Comparison of ENCODE assay signal across 24 mouse cellular contexts in the genomic region with DNA sequence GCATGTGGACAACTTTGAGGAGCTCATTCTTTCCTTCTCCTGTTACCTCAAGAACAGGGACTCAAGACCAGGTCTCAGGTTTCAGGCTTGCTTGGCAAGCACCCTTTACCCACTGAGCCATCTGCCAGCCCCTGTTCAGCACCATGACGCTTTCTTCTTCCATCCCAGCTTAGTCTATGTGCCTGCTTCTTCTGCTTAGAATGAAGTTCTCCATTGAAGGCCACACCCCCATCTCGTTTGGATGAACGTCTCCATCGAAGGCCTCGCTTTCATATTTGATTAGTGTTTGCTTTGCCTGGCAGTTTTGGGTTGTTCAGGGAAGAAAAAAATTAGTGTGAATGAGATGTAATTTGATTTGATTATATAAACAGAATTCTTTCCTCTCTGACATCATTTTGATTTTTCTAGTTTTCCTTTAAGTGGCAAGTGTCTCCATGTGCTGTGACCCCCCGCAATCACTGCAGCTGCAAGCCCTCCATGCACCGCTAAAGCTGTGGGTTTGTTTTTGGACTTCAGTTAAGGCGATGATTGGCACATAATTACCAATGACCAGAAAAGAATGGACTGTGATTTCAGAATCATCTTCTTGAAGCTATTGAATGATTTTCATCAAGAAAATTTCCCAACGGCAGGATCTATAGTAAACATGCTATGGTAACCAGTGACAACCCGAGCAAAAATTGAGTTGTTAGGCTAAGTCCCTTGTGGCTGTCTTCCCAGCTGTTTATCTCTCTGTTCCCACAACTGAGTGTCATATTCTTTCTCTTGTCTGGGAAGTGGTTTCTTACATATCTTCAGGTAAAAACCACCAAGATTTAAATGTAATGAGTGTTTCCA.
DNase-seq lines count a peak whose midpoint lies in the region; ATAC-seq lines count a peak whose summit lies in the region.
"Had no signal": no experiment of that assay in that cellular context is flagged by ENCODE, and none has a peak within 500 bp of the region (broad histone marks: within the 10 kb centered on the region; RNA-seq: fewer than 3 reads in every experiment).

No protein-coding gene starts in this region.

- H3K27ac ChIP-seq in forebrain, embryonic 13.5 days: no peak overlapping the region
- no peak overlapping the region for H3K27ac ChIP-seq in forebrain, embryonic 11.5 days (ENCODE audit: low read depth, low read length)
- no peak overlapping the region for H3K27ac ChIP-seq in kidney, embryonic 14.5 days (ENCODE audit: low read depth, low read length)
- H3K27ac ChIP-seq: embryonic facial prominence, embryonic 13.5 days; heart, embryonic 15.5 days; hindbrain, embryonic 10.5 days; hindbrain, embryonic 15.5 days had no signal

- H3K36me3 ChIP-seq in forebrain, embryonic 13.5 days (ENCODE audit: poor library complexity, severe bottlenecking): no peaks in the 10 kb centered on the region
- no peaks in the 10 kb centered on the region for H3K36me3 ChIP-seq in forebrain, embryonic 11.5 days (ENCODE audit: control insufficient read depth, insufficient read depth, low read length)
- H3K36me3 ChIP-seq in megakaryocyte, embryonic 14.5 days (replicated peaks; ENCODE audit: low read length): no peaks in the 10 kb centered on the region
- no peaks in the 10 kb centered on the region for H3K36me3 ChIP-seq in kidney, embryonic 14.5 days (ENCODE audit: control insufficient read depth, insufficient read depth, low read length)
- H3K36me3 ChIP-seq: embryonic facial prominence, embryonic 13.5 days; heart, embryonic 12.5 days; heart, embryonic 15.5 days; hindbrain, embryonic 10.5 days; hindbrain, embryonic 15.5 days had no signal

- H3K9ac ChIP-seq in forebrain, embryonic 13.5 days: no peak overlapping the region
- no peak overlapping the region for H3K9ac ChIP-seq in forebrain, embryonic 11.5 days (ENCODE audit: low read length)
- H3K9ac ChIP-seq in kidney, embryonic 14.5 days (ENCODE audit: low read depth, low read length): no peak overlapping the region
- H3K9ac ChIP-seq: embryonic facial prominence, embryonic 13.5 days; heart, embryonic 12.5 days; heart, embryonic 15.5 days; hindbrain, embryonic 15.5 days had no signal

- peak; percentile 70; the same call in 1 of the 2 replicates for ATAC-seq in forebrain, embryonic 13.5 days
- no peak for ATAC-seq in forebrain, embryonic 11.5 days (replicated peaks; ENCODE audit: low FRiP score)
- no peak for ATAC-seq in megakaryocyte, adult 5-6 weeks (ENCODE audit: poor library complexity, severe bottlenecking)
- ATAC-seq in kidney, embryonic 14.5 days (ENCODE audit: low FRiP score, low TSS enrichment): no peak
- ATAC-seq: CD4-positive, CD25-positive, alpha-beta regulatory T cell, adult 4 months had no signal

- no peaks in the 10 kb centered on the region for H3K27me3 ChIP-seq in forebrain, embryonic 13.5 days
- no peaks in the 10 kb centered on the region for H3K27me3 ChIP-seq in forebrain, embryonic 11.5 days (ENCODE audit: control insufficient read depth, insufficient read depth, low read length)
- H3K27me3 ChIP-seq in megakaryocyte, embryonic 14.5 days (replicated peaks): no peaks in the 10 kb centered on the region
- H3K27me3 ChIP-seq in kidney, embryonic 14.5 days (ENCODE audit: control insufficient read depth, insufficient read depth, low read length): no peaks in the 10 kb centered on the region
- H3K27me3 ChIP-seq: embryonic facial prominence, embryonic 13.5 days; heart, embryonic 12.5 days; heart, embryonic 15.5 days; hindbrain, embryonic 15.5 days had no signal

- no peaks in the 10 kb centered on the region for H3K4me1 ChIP-seq in forebrain, embryonic 13.5 days
- H3K4me1 ChIP-seq in forebrain, embryonic 11.5 days (replicated peaks; ENCODE audit: control insufficient read depth, insufficient read depth, low read length): no peaks in the 10 kb centered on the region
- H3K4me1 ChIP-seq in megakaryocyte, embryonic 14.5 days: no peaks in the 10 kb centered on the region
- H3K4me1 ChIP-seq in kidney, embryonic 14.5 days (ENCODE audit: control insufficient read depth, insufficient read depth, low read length): no peaks in the 10 kb centered on the region
- H3K4me1 ChIP-seq: embryonic facial prominence, embryonic 13.5 days; heart, embryonic 12.5 days; heart, embryonic 15.5 days; hindbrain, embryonic 10.5 days; hindbrain, embryonic 15.5 days had no signal

- 75% methylated on average over 10 of the region's 10 CpGs for WGBS in forebrain, embryonic 13.5 days
- WGBS in forebrain, embryonic 11.5 days: 81% methylated on average over 10 of the region's 10 CpGs
- 90% methylated on average over 10 of the region's 10 CpGs for WGBS in kidney, embryonic 14.5 days

- no peak for DNase-seq in forebrain, embryonic 11.5 days (ENCODE audit: low spot score)
- DNase-seq in brain, embryonic 18.5 days (ENCODE audit: low read depth, low spot score): peak; percentile 26
- peak; percentile 0 for DNase-seq in telencephalon, adult 2 months (ENCODE audit: low read depth, low spot score)
- DNase-seq in thymus, postnatal 14 days: no peak
- DNase-seq: adrenal gland, postnatal 25 days; cerebellum, adult 11-12 months; cerebellum, adult 8-10 months; cerebellum, postnatal 25 days; gastrocnemius, postnatal 25 days; heart, adult 18-20 months; heart, postnatal 10 days; heart, postnatal 36 days; kidney, adult 11 months; kidney, adult 8-10 months had no signal

- H3K4me2 ChIP-seq in forebrain, embryonic 13.5 days: no peak overlapping the region
- H3K4me2 ChIP-seq in forebrain, embryonic 11.5 days (ENCODE audit: low read depth, low read length, severe bottlenecking): no peak overlapping the region
- H3K4me2 ChIP-seq in kidney, embryonic 14.5 days (replicated peaks; ENCODE audit: low read depth, low read length): no peak overlapping the region
- H3K4me2 ChIP-seq: embryonic facial prominence, embryonic 13.5 days; heart, embryonic 12.5 days; heart, embryonic 15.5 days; hindbrain, embryonic 15.5 days had no signal

- H3K4me3 ChIP-seq in forebrain, embryonic 13.5 days: no peak overlapping the region
- H3K4me3 ChIP-seq in forebrain, embryonic 11.5 days (ENCODE audit: low read depth, low read length): no peak overlapping the region
- peak overlapping the region; percentile 62 for H3K4me3 ChIP-seq in megakaryocyte, embryonic 14.5 days (replicated peaks)
- no peak overlapping the region for H3K4me3 ChIP-seq in kidney, embryonic 14.5 days (ENCODE audit: low read length)
- H3K4me3 ChIP-seq: embryonic facial prominence, embryonic 13.5 days; heart, embryonic 12.5 days; heart, embryonic 15.5 days; hindbrain, embryonic 10.5 days; hindbrain, embryonic 15.5 days had no signal

- H3K9me3 ChIP-seq in forebrain, embryonic 13.5 days (replicated peaks): no peaks in the 10 kb centered on the region
- H3K9me3 ChIP-seq in forebrain, embryonic 11.5 days (ENCODE audit: control insufficient read depth, low read length): no peaks in the 10 kb centered on the region
- peaks cover 29% of the 10 kb centered on the region for H3K9me3 ChIP-seq in megakaryocyte, embryonic 14.5 days
- H3K9me3 ChIP-seq in kidney, embryonic 14.5 days (ENCODE audit: control insufficient read depth, low read length): no peaks in the 10 kb centered on the region
- H3K9me3 ChIP-seq: embryonic facial prominence, embryonic 13.5 days; heart, embryonic 12.5 days; heart, embryonic 15.5 days; hindbrain, embryonic 10.5 days; hindbrain, embryonic 15.5 days had no signal

Comparison
In these comparisons a context has a peak if more than half of its experiments do, and no peak if none do; other contexts are left out.
1. DNase-seq: peak in brain, embryonic 18.5 days (single experiment) and telencephalon, adult 2 months (single experiment); none in forebrain, embryonic 11.5 days (single experiment) and thymus, postnatal 14 days (single experiment).